Mouse (Mus musculus) embryonic facial prominence, embryonic 14.5 days (tissue): ENCODE measurements around the gene Nudt3. TPM values are rescaled to one million over a fixed set of nuclear protein-coding genes. Genes with fewer than 3 reads are reported as not detected.
A peak's percentile ranks its signal among the peaks of the same experiment; 100 is the strongest.
"Not testable (repeated sequence)": the region's sequence is repeated elsewhere in the genome, so short reads cannot be mapped to it uniquely, and the experiment has no call there.

ENCODE experiments used
- ATAC-seq: fragments of 200-750 bp; cut with Nextera tagmentation; 2 replicates; pipeline ENCODE4 v1.8.0; 2017; ENCODE audit warnings: low read depth, moderate number of reproducible peaks, moderate TSS enrichment
- DNase-seq: peaks from one replicate; pipeline ENCODE4 v3.0.0-alpha.2; 2015; ENCODE audit warnings: low spot score
- H3K27ac ChIP-seq: fragments of 300-500 bp; sonication (generic); replicated peaks from 2 replicates; pipeline ENCODE4 v1.5.1; 2014; ENCODE audit warnings: low read depth, mild to moderate bottlenecking, low read length, moderate library complexity
- H3K27me3 ChIP-seq: fragments of 300-500 bp; sonication (generic); replicated peaks from 2 replicates; pipeline ENCODE4 v1.6.1; 2014; ENCODE audit warnings: low read length; ENCODE audit not compliant: control insufficient read depth, insufficient read depth
- H3K36me3 ChIP-seq: fragments of 300-500 bp; sonication (generic); 2 replicates; pipeline ENCODE4 v1.6.1; 2014; ENCODE audit warnings: low read length, mixed read lengths; ENCODE audit not compliant: control insufficient read depth, insufficient read depth
- H3K4me1 ChIP-seq: fragments of 300-500 bp; sonication (generic); 2 replicates; pipeline ENCODE4 v1.6.1; 2014; ENCODE audit warnings: antibody characterized with exemption, low read length; ENCODE audit not compliant: control insufficient read depth, insufficient read depth
- H3K4me2 ChIP-seq: fragments of 300-500 bp; sonication (generic); 2 replicates; pipeline ENCODE4 v1.6.1; 2014; ENCODE audit warnings: low read depth, mild to moderate bottlenecking, low read length, moderate library complexity, mixed read lengths
- H3K4me3 ChIP-seq: fragments of 300-500 bp; sonication (generic); 2 replicates; pipeline ENCODE4 v1.5.1; 2014; ENCODE audit warnings: low read depth, mild to moderate bottlenecking, low read length
- H3K9ac ChIP-seq: fragments of 300-500 bp; sonication (generic); 2 replicates; pipeline ENCODE4 v1.6.1; 2014; ENCODE audit warnings: low read depth, mild to moderate bottlenecking, low read length, moderate library complexity, mixed read lengths
- H3K9me3 ChIP-seq: fragments of 300-500 bp; sonication (generic); 2 replicates; pipeline ENCODE4 v1.6.1; 2016; ENCODE audit warnings: low read length; ENCODE audit not compliant: control insufficient read depth
- WGBS: fragments of 180-500 bp; shearing (Covaris S2); extraction: QIAGEN DNeasy Blood & Tissue Kit; methylation state at CpG from one replicate; pipeline ENCODE4 v1.1.7; 2014; 5-methylcytosine and 5-hydroxymethylcytosine counted together
- polyA plus RNA-seq: library from polyadenylated mRNA; unstranded; fragments of >200 nt; fragmentation: Nextera tagmentation; extraction: Ambion mirVana; gene quantifications from 2 replicates; pipeline ENCODE4 v1.2.1, GENCODE M21; 2014

Gene Nudt3
- polyA plus RNA-seq, 1 experiment from 2014 or later = 38.1 TPM

GRCm38 (mm10) chr17:27639851-27640250 is 16.6 kb upstream of the Nudt3 start:
- peaks cover 11% of the 10 kb centered on the region; the same call in 1 of the 2 replicates for H3K4me1 ChIP-seq
- H3K27me3 ChIP-seq, H3K36me3 ChIP-seq, ATAC-seq, H3K9me3 ChIP-seq, H3K4me3 ChIP-seq, H3K4me2 ChIP-seq, H3K9ac ChIP-seq, H3K27ac ChIP-seq, DNase-seq: not testable (repeated sequence)
- 86% methylated on average over 6 of the region's 6 CpGs for WGBS

GRCm38 (mm10) chr17:27638921-27639332 is 15.6 kb upstream of the Nudt3 start:
- 83% methylated on average over 20 of the region's 20 CpGs for WGBS
- peaks cover 1% of the 10 kb centered on the region for H3K36me3 ChIP-seq
- no peaks in the 10 kb centered on the region for H3K9me3 ChIP-seq
- H3K9ac ChIP-seq = no peak overlapping the region
- no peak overlapping the region for H3K4me3 ChIP-seq
- DNase-seq (no peak), ATAC-seq (no peak)
- no peak overlapping the region for H3K27ac ChIP-seq
- peaks cover 11% of the 10 kb centered on the region; the same call in 1 of the 2 replicates for H3K4me1 ChIP-seq
- no peak overlapping the region for H3K4me2 ChIP-seq
- H3K27me3 ChIP-seq = no peaks in the 10 kb centered on the region

- Histone ChIP-seq H3K9ac (no peak overlapping the region), H3K4me3 (no peak overlapping the region), H3K27ac (no peak overlapping the region), H3K4me2 (no peak overlapping the region), H3K27me3 (no peaks in the 10 kb centered on the region), H3K4me1 (peaks cover 20% of the 10 kb centered on the region), H3K9me3 (no peaks in the 10 kb centered on the region), H3K36me3 (peaks cover 17% of the 10 kb centered on the region)
- no peak for DNase-seq
- ATAC-seq = no peak
- 62% methylated on average over 9 of the region's 9 CpGs for WGBS
Measured at GRCm38 (mm10) chr17:27637333-27637732, 14.0 kb upstream of the Nudt3 start.

GRCm38 (mm10) chr17:27636132-27637020 is 13.1 kb upstream of the Nudt3 start, which contains the start of gene Rps10:
Rps10 (minus strand) TSS chr17:27636669.
- peak within 1 kb of the TSS; percentile 94 for H3K4me3 ChIP-seq
- peak; percentile 45 for DNase-seq
- ATAC-seq = no peak
- H3K36me3 ChIP-seq = peaks cover 27% of the 10 kb centered on the region
- peak within 1 kb of the TSS; percentile 90 for H3K27ac ChIP-seq
- 44% methylated on average over 18 of the region's 18 CpGs for WGBS
- H3K9ac ChIP-seq = peak within 1 kb of the TSS; percentile 84
- H3K4me2 ChIP-seq = peak within 1 kb of the TSS; percentile 88
- no peaks in the 10 kb centered on the region for H3K27me3 ChIP-seq
- no peaks in the 10 kb centered on the region for H3K9me3 ChIP-seq
- H3K4me1 ChIP-seq = peaks cover 20% of the 10 kb centered on the region

GRCm38 (mm10) chr17:27635575-27635903 is 12.2 kb upstream of the Nudt3 start:
- Histone ChIP-seq H3K9ac (peak overlapping the region; percentile 84), H3K4me2 (peak overlapping the region; percentile 88), H3K4me1 (peaks cover 20% of the 10 kb centered on the region), H3K27ac (peak overlapping the region; percentile 90), H3K36me3 (peaks cover 35% of the 10 kb centered on the region), H3K4me3 (peak overlapping the region; percentile 94)
- not testable (repeated sequence) for H3K27me3 ChIP-seq, DNase-seq, H3K9me3 ChIP-seq, ATAC-seq
- 37% methylated on average over 9 of the region's 9 CpGs for WGBS

GRCm38 (mm10) chr17:27634871-27635574 is 11.7 kb upstream of the Nudt3 start, which contains the start of gene RPS10-NUDT3:
RPS10-NUDT3 (minus strand) TSS chr17:27635222.
- Histone ChIP-seq H3K27me3 (no peaks in the 10 kb centered on the region), H3K27ac (peak within 1 kb of the TSS; percentile 90), H3K4me1 (peaks cover 20% of the 10 kb centered on the region), H3K9ac (peak within 1 kb of the TSS; percentile 84), H3K36me3 (peaks cover 41% of the 10 kb centered on the region), H3K9me3 (no peaks in the 10 kb centered on the region), H3K4me3 (peak within 1 kb of the TSS; percentile 94), H3K4me2 (peak within 1 kb of the TSS; percentile 88)
- peak; percentile 99 for ATAC-seq
- 1% methylated on average over 34 of the region's 72 CpGs for WGBS
- peak; percentile 96 for DNase-seq

- Histone ChIP-seq H3K9me3 (no peaks in the 10 kb centered on the region), H3K4me1 (peaks cover 11% of the 10 kb centered on the region), H3K4me3 (no peak overlapping the region), H3K27me3 (no peaks in the 10 kb centered on the region), H3K9ac (no peak overlapping the region), H3K27ac (no peak overlapping the region), H3K4me2 (no peak overlapping the region), H3K36me3 (peaks cover 48% of the 10 kb centered on the region)
- WGBS = 63% methylated on average over 2 of the region's 2 CpGs
- ATAC-seq (no peak; the same call in 1 of the 2 replicates), DNase-seq (peak; percentile 92)
Measured at GRCm38 (mm10) chr17:27629249-27630020, 6.1 kb upstream of the Nudt3 start.

- H3K4me2 ChIP-seq = no peak overlapping the region
- no peak overlapping the region for H3K9ac ChIP-seq
- H3K27ac ChIP-seq = no peak overlapping the region
- H3K9me3 ChIP-seq = no peaks in the 10 kb centered on the region
- DNase-seq (no peak), ATAC-seq (no peak)
- no peaks in the 10 kb centered on the region for H3K27me3 ChIP-seq
- H3K4me1 ChIP-seq = peaks cover 13% of the 10 kb centered on the region
- H3K36me3 ChIP-seq = peaks cover 41% of the 10 kb centered on the region
- no peak overlapping the region for H3K4me3 ChIP-seq
- WGBS = 85% methylated on average over 8 of the region's 8 CpGs
Measured at GRCm38 (mm10) chr17:27628376-27628775, 5.1 kb upstream of the Nudt3 start.
